Mouse (Mus musculus) lung, postnatal 36 days (tissue): ENCODE results near the gene Camkmt.

Source experiments
- DNase-seq: peaks from one replicate; pipeline ENCODE4 v3.0.0; 2022; ENCODE audit warnings: mixed read lengths

Gene Camkmt

DNA sequence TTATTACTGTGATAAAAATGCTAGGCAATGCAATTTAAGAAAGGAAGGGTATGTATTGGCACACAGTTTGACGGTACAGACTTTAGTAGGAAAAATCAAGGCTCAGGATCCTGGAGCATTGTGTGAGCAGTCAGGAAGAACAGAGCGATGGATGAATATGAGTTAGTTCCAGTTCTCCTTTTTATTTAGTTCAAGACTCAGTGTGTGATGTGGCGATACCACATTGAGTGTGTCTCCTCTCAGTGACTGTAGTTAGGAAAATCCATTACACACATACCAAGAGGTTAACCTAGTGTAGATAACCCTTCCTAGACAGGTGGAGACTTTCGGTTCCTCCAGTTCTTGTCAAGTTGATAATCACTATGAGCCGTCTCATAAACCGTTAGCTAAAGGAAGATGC lies 1.4 kb downstream of the Camkmt start:
- no peak for DNase-seq

DNA sequence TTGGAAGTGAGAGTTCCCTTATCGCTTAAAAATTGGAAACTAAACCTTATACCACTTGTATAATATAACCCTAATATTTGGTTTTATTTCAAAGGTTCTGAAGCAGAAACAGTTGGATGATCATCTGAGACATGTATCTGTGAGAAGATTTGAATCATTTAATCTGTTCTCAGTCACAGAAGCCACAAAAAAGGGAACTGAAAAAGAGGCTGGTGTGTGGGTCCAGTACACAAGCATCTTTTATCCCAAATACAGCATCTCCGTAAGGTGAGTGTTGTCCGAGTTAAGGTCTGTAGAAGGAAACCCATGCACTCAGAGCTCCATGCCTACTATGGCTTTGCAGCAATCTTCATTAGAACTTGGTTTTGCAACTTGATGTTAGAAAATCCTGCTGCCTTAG lies 6.0 kb downstream of the Camkmt start:
- DNase-seq: no peak

DNA sequence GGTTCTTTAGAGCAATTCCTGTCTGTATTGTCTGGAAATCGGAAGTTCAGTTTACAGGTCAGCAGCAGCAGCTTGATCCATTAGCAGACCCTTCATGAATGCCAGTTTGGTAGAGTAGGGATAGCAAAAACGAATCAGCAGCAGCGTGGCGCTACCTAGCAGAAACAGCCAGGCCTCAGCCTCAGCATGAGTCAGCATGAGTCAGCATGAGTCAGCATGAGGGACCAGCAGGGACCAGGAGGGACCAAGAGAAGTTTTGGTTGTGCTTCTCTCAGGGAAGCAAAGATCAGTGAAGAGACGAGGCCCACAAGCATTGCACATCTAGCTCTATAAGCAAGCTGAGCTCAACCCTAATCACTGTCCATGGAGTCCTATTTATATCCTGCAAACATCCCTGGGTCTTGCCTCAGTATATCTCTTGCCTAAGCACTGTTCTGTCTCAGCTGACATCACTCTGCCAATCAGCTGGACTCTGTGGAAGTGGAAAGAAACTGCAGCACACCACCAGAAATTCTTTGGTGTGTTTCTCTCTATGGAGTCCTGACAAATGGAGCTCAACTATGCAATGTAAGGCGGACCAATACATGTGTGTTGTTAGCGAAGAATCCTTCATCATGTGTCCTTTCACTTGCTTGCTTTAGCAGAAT lies 8.4 kb downstream of the Camkmt start:
- DNase-seq: no peak

DNA sequence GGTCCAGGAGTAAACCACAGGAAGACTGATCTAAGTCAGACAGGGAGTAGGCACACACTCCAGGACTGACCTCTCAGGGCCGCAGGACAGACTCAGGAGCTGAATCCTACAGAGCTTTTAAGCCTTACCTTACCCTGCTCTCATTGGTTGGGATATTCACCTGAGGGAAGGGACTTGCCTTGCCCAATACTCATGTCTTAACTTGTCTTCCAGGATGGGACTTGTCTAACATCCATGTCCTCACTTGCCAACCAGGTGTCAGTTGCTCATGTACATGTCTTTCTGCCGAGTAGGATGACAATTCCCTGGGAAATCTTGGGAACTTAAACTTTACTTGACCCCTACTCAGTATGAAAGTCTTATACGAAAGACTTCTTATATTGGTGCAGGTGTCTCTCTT lies 9.9 kb downstream of the Camkmt start:
- no peak for DNase-seq

DNA sequence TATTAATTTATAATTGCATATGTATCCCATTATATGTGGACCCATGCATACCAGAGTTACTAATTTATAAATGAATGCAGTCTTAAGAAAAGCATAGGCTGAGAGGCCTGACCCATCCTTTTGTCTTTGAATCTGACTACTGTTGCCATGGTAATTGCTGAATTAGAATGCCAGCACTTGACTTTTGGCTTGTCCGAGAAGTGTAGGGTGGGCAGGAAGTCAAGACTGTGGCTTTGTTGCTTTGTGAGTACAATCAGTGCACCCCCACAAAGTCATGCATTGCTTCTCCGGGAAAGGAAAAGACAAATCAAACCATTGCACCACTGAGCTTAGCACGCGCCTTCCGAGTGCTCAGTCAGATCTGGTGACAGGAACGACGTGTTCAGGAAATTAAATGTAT lies 11.4 kb downstream of the Camkmt start:
- DNase-seq: no peak

DNA sequence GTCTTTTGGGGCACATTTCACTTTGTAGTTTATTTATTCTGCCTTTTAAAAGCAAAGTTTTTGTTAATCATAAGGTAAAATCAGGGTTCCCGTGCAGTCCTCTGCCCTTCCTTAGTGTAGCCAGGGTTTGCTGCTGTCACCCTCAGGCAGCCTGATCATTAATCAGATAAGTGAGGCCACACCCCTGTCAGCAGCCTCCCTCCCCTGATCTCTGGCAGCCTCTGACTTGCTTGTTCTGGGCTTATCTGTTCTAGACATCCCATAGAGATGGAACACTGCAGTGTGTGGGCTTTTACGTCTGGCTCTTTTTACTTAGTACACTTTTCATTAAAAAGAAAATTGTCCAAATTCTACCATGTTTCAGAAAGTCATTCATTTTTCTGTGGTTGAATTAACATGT lies 13.0 kb downstream of the Camkmt start:
- DNase-seq: no peak

DNA sequence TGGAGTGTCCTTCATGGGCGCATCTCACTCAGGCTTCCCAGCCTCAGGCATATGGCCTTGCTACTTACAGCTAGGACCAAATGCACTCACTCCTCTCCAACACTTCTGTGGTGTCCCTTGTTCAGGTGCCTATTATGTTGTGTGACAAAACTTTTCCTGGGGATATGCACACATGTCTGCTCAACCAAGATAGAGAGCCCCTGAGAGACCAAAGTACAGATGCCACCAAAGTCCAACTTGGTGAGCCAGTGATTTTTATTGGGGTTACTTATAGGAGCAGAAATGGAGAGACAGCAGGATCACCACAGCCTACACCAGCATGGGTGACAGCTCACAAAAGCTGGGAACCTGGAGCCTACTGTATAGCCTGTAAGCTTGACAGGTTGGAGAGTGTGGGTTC lies 20.3 kb downstream of the Camkmt start:
- DNase-seq: no peak

DNA sequence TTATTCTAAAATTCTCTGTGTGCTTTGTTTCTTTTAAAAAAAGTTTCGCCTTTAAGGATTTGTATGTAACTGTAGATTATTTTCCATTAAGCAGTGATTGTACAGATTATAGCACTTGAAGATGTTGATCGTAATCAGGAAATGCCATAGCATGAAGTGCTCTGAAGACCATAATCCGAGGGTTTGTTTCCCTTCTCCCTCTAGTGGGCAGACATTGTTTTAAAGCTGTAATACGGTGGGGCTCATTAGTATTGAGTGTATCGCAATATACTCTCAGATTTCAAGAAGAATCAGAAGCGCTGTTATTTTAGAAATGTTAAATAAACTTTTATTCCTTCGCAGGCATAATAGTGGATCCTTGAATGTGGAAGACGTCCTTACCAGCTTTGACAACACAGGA lies 23.1 kb downstream of the Camkmt start:
- no peak for DNase-seq

DNA sequence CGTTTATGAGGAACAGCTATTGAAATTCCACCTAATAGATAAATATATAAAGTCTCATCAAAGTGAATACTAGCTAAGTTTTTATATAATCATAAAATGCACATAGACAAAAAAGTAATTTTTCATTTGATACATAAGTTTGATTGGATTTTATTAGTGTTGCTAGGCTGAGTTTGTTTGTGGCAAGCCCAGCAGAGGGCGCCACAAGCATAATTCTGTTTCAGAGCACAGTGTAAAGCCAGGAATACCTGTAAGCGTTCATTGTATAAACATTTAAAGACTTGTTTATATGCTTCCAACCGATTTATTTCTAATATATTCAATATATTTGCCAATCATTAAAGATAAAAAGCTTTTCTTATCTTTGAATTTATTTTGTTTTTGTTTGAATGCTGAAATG lies 26.3 kb downstream of the Camkmt start:
- DNase-seq: peak; percentile 70

DNA sequence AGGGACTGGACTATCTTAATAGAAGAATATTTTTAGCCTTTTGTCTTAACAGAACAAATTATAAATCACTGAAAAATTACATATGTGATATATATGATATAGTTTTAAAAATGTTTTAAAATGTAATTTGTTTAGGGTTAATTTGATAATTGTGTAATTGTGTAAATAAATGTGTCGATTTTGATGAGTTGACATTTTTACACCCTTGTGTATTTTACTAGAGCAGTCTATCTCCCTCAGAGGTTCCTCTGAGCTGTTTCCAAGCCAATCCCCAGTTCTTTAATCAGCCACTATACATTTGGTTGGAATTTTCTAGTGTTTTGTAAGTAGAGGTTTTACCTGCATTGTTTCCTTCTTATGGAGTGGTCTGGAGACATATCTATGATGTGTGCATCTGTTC lies 48.0 kb downstream of the Camkmt start:
- no peak for DNase-seq

DNA sequence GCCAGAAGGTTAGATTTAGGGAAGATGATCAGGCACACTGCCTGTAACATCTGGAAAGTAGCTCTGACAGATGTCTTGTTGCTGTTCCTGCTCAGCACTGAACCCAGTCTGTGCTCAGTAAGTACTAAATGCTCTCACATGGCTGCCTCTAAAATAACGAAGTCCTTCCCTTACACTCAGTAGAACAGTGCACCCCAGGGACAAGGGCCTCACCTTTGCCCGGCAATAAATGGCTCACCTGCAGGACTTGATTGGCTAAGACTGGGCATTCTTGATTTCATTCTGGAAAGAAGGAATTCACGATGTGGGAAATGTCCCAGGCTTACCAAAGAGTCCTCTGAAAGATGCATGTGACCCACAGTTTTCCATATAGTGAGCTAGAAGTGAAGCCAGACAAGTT lies 51.3 kb downstream of the Camkmt start:
- no peak for DNase-seq

DNA sequence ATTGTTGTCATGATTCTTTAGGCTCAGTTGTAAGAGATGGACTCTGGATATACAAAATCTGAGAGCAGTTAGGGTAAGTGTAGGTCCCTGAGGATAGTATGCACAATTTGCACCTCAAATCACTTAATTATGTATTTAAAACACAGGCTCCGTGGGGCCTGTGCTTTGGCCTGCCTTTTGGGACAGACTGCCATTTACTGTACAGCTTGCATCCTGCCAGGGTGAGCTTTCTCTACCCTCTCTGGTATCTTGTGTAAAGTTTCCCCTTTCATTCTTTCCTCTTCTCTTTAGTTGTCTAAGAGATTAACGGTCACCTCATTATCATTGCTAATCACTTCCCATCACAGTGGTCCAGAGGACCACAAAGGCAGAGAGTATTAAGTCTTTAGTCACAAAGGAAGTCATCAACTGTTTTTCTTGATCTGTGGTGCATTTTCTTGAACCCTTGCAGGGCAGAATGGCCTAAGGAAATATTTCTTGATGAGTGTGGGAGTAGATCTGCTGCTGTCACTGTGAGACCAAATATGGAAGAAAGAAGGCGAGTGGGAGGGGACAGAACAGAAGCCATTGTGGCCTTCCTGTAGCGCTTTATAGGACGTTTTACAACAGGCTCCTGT lies 52.3 kb downstream of the Camkmt start:
- no peak for DNase-seq

DNA sequence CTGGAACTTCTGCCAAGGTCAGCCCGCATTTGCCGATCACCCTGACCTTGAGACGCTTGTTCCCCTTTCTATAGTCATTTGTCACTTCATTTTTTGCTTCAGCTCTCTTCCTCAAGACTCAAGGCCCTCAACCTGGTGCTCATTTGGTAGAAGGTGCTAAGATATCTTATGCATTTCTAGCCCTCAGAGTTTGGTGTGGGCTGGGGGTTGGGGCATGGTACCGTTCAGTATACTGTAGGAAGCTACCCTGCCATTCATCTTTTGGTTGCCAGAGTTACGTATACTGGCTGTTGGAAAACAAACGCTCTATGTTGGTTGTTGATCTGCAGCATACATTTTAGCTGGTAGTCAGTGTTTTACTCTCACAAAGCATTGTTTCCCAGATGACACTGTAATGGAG lies 53.8 kb downstream of the Camkmt start:
- no peak for DNase-seq

DNA sequence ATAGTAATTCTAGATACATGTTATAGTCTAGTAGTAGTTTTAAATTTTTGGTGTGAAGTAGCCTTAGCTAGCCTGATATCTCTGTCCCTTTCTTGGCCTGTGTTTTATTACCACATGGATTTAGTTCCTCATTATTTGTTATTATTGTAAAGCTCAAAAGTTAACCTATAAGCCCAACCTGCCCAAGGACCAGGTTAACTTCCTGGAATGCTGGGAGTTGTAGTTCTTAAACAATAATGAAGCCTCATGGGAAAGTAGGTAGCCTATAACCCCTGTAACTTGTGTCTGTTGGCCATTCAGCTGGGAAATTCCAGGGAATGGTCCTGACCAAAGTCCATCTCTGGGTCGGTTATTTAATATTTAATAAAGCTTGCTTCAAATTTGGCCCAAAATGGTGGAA lies 58.0 kb downstream of the Camkmt start:
- no peak for DNase-seq

DNA sequence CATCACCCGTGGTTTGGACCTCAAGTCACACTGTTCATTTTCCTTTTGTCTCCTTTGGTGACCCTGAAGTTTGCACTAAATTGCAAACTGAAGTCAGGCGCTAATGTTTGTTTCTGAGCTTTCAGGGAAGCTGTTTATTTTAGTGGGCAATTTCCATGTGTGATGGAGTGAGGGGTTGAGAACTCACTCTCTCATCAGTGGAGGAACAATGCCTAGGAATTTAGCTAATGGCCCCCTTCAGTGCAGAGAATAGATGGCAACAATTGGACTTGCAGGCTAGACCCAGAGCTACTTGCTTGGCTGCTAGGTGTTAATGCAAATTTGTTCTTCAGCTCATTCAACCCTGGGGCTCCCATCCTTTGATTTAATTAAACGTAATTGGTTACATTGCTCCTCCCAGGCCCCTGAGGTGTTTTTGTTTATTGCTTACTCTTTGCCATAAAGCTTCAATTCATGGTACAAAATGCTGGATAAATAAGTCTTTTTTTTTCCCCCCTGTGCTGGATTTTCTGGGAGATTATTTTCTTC lies 58.9 kb downstream of the Camkmt start:
- no peak for DNase-seq

DNA sequence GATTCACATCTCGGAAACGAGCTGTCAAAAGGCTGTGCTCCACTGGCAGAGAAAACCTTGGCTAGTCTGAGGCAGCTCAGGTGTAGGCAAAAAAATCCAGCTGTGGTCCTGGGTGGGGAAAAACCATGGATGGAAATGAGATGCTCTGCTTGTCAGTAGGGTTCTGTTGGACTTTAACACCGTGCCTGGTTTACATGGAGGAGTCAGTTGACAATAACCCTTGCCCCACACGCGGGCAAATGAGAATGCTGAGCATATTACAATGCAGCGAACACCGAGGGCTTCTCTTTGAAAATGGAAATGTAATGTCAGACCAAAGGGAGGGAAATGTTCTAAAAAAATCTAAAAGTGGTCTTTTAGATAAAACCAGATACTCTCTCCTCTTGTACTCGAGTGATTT lies 60.9 kb downstream of the Camkmt start:
- DNase-seq: no peak

DNA sequence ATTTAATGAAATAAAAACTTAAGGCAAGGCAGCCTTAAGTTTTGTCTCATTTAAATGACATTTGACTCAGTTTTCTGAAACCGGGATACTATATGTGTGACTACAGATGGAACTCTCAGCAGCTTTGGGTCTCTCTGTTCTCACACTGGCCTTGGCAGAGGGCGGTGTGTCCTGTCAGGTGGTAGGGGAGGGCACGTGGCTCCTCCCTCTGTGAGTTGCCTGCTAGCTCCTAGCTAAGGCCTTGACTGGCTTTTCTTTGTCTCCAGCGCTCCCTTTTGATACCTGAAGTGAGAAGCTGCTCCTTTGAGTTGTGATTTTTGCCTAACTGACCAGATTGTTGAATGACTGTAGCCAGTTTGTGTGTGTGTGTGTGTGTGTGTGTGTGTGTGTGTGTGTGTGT lies 67.8 kb downstream of the Camkmt start:
- DNase-seq: no peak

DNA sequence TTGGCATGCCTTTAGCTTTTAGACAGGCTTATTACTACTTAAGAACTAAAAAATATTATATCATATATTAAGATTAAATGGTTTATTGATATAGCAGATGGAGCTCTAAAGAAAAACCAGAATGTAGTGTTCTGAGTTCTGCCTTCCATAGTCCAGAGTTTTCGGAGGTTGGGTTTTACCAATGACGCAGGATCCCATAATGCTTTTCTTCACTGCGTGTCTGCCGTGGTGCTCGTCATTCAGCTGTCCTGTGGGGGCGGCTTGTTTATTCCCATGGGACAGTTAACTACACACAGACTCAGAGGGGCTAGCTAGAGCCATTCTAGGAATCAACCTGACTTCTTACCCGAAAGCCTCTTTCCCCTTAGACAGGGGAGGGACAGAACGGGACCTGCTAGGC lies 69.2 kb downstream of the Camkmt start:
- no peak for DNase-seq

DNA sequence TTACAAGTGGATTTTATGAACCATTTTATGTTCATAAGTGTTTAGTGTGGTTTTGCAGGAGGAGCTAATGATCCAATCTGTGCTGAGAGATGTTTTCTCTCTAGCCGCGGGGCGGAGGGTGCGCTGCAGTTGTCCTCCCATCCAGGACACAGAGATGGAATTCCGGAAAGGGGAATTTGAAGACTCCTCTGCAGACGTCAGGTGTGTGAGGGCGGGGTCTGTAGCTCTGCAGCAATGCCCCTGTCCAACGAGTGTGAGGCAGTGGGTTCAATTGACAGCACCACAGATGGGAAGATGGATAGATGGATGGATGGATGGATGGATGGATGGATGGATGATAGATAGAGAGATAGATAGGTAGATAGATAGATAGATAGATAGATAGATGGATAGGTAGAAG lies 70.4 kb downstream of the Camkmt start:
- DNase-seq: no peak

DNA sequence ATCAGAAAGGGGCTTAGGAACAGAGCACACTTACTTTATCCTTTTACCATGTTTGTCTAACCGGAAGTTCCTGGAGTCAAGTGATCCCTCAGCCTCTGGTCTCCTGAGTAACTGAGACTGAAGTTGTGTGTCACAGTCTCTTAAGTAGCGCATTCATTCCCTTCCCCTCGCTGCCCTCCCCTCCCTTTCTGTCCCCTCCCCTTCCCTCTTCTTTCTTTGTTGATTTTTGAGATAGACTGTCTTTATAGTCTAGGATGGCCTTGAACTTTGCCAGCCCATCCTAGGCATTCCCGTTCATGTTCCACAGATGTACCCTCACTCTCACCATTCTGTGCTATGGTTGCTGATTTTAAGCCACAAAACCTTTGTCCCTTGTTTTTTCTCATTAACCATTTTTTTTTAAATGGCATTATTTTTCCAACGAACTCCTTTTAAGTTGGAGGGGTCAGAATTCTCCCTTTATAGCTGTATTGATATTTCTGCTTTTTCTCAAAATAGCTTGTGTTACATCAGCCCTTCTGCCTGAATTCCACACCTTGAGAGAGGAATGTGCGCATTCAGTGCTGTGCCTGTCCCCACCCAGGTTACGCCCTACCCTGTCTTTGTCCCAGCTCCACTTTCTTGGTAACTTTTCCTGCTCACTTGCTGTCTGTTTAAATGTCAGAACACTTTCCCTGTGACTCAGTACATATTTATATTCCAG lies 72.4 kb downstream of the Camkmt start:
- no peak for DNase-seq

DNA sequence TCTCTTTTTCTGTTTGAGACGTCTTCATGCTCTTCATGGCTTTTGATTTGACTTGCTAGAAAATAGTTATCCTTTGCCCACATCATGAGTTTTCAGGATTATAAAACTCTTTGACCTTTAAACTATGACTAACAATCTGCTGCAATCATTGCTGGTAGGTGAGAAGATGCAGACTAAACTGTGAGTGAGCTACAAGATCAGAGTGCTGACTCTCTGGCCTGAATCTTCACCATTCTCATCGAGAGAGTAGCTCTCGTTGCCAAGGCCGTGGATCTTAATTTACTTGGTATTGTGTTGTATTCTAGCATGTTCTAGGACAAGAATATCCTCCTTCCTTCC lies 72.9 kb downstream of the Camkmt start:
- no peak for DNase-seq

DNA sequence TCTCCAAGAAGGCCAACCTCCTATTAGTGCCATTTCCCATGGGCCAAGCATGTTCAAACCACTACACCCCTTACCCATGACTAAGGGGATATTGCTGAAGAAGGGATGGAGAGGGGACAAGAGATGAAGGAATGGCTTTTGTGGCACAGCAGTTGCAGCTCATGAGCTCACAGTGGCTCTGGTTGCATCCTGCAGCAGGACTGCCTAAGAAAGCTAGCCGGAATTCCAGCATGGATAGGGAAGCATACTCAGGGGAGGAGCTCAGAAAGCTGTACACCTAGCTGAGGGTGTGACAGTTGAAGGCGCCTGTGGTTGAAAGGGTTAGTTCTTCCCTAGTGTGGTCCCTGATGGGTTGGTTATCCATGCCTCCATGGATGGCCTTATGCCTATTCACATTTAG lies 78.4 kb downstream of the Camkmt start:
- DNase-seq: no peak

DNA sequence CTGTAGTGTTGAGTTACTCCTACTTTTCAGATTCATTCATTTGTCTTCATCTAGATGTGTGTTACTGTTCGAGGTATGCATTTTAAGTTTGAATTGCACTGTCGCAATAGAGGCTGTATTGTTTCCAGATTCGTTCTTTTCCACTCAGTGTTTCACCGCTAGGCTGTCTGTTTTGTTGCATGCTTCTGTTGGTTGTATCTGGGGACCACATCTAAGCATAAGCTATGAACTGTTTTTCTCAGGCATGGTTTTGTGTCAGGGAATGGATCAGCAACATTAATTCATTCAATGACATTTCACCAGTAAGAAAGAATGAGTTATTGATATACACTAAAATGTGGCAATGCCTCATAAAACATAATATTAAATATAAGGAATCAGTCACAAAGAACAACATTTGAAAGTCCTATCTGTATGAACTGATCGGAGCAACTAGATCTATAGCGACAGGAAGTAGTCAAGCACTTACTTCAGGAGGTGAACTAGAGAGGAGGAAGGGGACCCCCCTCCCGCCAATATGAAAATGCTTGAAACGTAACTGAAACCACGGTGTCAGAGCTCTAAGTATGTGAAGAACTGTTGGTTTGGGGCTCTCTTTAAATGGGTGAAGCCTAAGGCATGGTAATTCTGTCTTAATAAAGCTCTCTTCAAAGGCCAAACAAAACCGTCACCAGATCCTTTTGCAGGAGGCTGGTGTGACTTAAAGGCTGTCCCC lies 80.3 kb downstream of the Camkmt start:
- DNase-seq: no peak

DNA sequence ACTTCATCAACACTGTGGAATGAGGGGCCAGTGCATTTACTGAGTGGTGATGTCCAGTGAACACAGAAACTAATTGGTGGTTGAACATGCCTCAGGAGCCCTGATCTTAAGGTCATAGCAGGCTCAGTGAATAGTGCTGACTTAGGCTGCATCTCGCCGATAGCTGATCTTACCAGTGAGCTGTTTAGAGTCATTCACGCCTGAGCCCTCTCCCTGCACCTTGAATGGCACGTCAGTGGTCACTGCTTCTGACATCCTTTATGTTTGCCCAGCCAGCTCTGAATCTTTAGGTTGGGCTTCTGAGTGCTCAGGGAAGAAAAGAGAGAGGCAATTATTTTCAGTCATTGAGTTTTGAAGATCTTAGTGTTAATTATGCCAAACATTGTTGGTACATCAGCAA lies 81.6 kb downstream of the Camkmt start:
- DNase-seq: no peak
